Mouse (Mus musculus): ENCODE measurements around the gene Xxylt1.

- no peak for TF ChIP-seq CTCF (IDR thresholded peaks at IDR 0.05; ENCODE audit: control insufficient read depth, insufficient read depth, low read length)
- TF ChIP-seq POLR2A (IDR thresholded peaks at IDR 0.05; ENCODE audit: borderline replicate concordance, control insufficient read depth, low read depth, low read length), result no peak
Measured at GRCm38 (mm10) chr16:30943919-30944318, 137.3 kb downstream of the Xxylt1 start.
